Mouse (Mus musculus) cortical plate, adult 2 months (tissue): Measurements from ENCODE around the gene Gorasp1.

ENCODE experiments used
- CTCF ChIP-seq: fragments of 200-500 bp; IDR thresholded peaks from 2 replicates; pipeline ENCODE4 v1.5.1; 2011; ENCODE audit warnings: mild to moderate bottlenecking, control low read depth, low read length; ENCODE audit not compliant: insufficient read depth; ENCODE audit errors: extremely low read depth
- POLR2A ChIP-seq: fragments of 200-500 bp; IDR thresholded peaks from 2 replicates; pipeline ENCODE4 v1.6.1; 2011; ENCODE audit warnings: mild to moderate bottlenecking, low read length, control low read depth; ENCODE audit not compliant: insufficient read depth; ENCODE audit errors: extremely low read depth

DNA sequence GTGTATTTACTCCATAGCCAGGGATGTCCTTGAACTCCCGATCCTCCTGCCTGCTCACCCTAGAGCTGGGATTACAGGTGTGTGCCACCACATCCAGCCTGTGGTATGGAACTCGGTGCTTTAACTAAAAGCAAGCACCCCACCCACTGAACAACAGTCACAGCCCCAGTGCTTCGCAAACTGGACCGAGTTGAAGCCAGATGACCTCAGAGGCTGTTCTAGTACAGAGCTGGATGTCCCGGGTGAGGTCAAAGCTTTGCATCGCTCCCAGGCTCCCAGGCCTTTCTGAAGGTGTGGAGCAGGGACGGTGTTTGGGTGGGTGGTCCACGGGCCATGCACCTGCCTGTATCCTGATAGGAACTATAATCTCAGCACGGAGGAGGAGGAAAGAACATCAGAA, 14.0 kb upstream of the Gorasp1 start:
- no peak for TF ChIP-seq POLR2A
- no peak for TF ChIP-seq CTCF
